Mouse (Mus musculus) stomach, postnatal 0 days (tissue): Measurements from ENCODE around the gene Slc4a4.

Experiments
- CTCF ChIP-seq: IDR thresholded peaks from 2 replicates; pipeline ENCODE4 v1.5.1; 2016; ENCODE audit warnings: antibody characterized with exemption, low read depth, mild to moderate bottlenecking, moderate library complexity
- EP300 ChIP-seq: optimal IDR thresholded peaks from 2 replicates; pipeline ENCODE3; 2016; ENCODE audit warnings: antibody characterized with exemption

DNA sequence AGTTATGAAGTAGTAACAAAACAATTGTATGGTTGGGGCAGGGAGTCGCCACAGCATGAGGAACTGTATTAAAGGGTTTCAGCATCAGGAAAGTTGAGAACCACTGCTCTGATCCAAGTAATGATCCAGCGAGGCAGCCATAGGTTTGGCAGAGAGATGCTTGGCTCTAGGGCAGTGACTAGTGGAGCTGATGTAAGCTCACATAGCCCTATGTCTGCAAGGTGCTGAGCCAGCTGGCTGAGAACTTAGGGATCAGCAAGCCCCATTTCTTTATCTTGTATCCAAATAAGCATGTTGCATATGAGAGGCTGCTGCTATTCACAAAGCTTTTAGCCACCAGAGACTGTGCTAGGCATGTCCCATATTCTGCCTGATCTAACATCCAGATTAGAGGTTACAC is 259.7 kb downstream of the Slc4a4 start:
- no peak for TF ChIP-seq CTCF
- no peak for TF ChIP-seq EP300
